Mouse (Mus musculus) heart, postnatal 0 days (tissue): ENCODE measurements around the gene Pde4d. TPM values are rescaled to one million over a fixed set of nuclear protein-coding genes. Genes with fewer than 3 reads are reported as not detected.

Experiments used
- ATAC-seq: fragments of 200-750 bp; cut with Nextera tagmentation; 2 replicates; pipeline ENCODE4 v1.8.0; 2017; ENCODE audit warnings: low read depth, moderate number of reproducible peaks, moderate library complexity; ENCODE audit not compliant: insufficient read depth
- DNase-seq: peaks from one replicate; pipeline ENCODE4 v3.0.0-alpha.2; 2016; ENCODE audit warnings: low spot score
- H3K27ac ChIP-seq: fragments of 300-500 bp; sonication (generic); 2 replicates; pipeline ENCODE4 v1.5.1; 2014; ENCODE audit warnings: low read depth, mild to moderate bottlenecking
- H3K27me3 ChIP-seq: fragments of 300-500 bp; sonication (generic); 2 replicates; pipeline ENCODE4 v1.6.1; 2014; ENCODE audit warnings: low read length, mixed read lengths; ENCODE audit not compliant: control insufficient read depth, insufficient read depth
- H3K36me3 ChIP-seq: fragments of 300-500 bp; sonication (generic); replicated peaks from 2 replicates; pipeline ENCODE4 v1.6.1; 2014; ENCODE audit warnings: low read length, mixed read lengths; ENCODE audit not compliant: control insufficient read depth, insufficient read depth
- H3K4me1 ChIP-seq: fragments of 300-500 bp; sonication (generic); 2 replicates; pipeline ENCODE4 v1.6.1; 2014; ENCODE audit warnings: antibody characterized with exemption; ENCODE audit not compliant: control insufficient read depth, insufficient read depth
- H3K4me2 ChIP-seq: fragments of 300-500 bp; sonication (generic); 2 replicates; pipeline ENCODE4 v1.6.1; 2014; ENCODE audit warnings: low read depth, mild to moderate bottlenecking, low read length, moderate library complexity
- H3K4me3 ChIP-seq: fragments of 300-500 bp; sonication (generic); 2 replicates; pipeline ENCODE4 v1.5.1; 2014; ENCODE audit warnings: low read depth, low read length
- H3K9ac ChIP-seq: fragments of 300-500 bp; sonication (generic); replicated peaks from 2 replicates; pipeline ENCODE4 v1.6.1; 2014; ENCODE audit warnings: low read depth, low read length, mixed read lengths
- H3K9me3 ChIP-seq: fragments of 300-500 bp; sonication (generic); replicated peaks from 2 replicates; pipeline ENCODE4 v1.6.1; 2016; ENCODE audit warnings: low read length; ENCODE audit not compliant: control insufficient read depth
- CTCF ChIP-seq: IDR thresholded peaks from 2 replicates; pipeline ENCODE4 v1.5.1; 2016; ENCODE audit warnings: antibody characterized with exemption, control low read depth, low read depth
- EP300 ChIP-seq: IDR thresholded peaks from 2 replicates; pipeline ENCODE4 v1.6.1; 2016; ENCODE audit warnings: antibody characterized with exemption, low read depth
- WGBS: fragments of 180-500 bp; shearing (Covaris S2); extraction: QIAGEN DNeasy Blood & Tissue Kit; methylation state at CpG from one replicate; pipeline ENCODE4 v1.1.7; 2014; 5-methylcytosine and 5-hydroxymethylcytosine counted together
- polyA plus RNA-seq: library from polyadenylated mRNA; unstranded; fragments of >200 nt; fragmentation: Nextera tagmentation; extraction: Ambion mirVana; gene quantifications from 2 replicates; pipeline ENCODE4 v1.2.1, GENCODE M21; 2015
- total RNA-seq: library from RNA; depleted of rRNA; stranded (reverse); fragments of >200 nt; gene quantifications from 2 replicates; pipeline ENCODE4 v1.2.3, GENCODE M21; 2014; ENCODE audit warnings: low replicate concordance

The Pde4d gene
- total and polyA plus RNA-seq, 2 experiments from 2014 or later: 21.9 to 58.0 TPM

DNA sequence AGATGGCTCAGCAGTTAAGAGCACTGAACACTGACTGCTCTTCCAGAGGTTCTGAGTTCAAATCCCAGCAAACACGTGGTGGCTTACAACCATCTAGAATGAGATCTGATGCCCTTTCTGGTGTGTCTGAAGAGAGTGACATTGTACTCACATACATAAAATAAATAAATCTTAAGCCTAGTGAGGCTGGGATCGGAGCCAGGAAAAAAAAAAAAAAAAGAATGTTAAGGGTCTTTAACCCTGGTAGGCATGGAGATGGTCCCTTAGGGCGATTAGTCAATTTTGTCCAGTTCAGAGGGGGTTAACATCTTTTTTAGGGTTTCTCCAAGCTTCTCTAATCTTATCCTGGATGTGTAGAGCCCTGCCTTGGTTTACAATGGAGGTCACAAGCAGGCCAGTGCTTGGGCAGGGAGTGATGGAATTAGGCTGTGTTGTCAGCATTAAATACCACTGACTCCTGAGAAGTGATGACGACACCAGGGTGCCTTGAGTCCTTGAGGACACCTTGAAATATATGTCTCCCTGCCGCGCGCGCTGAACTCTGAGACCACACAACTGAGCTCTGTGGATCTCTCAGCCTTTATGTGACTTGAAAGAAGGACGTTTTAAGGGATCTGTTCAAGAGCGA, 1181.8 kb downstream of the Pde4d start:
- no peaks in the 10 kb centered on the region for H3K9me3 ChIP-seq
- no peak overlapping the region for H3K9ac ChIP-seq
- no peak for TF ChIP-seq CTCF
- TF ChIP-seq EP300: no peak
- H3K4me3 ChIP-seq: no peak overlapping the region
- WGBS: 25% methylated on average over 10 of the region's 10 CpGs
- H3K27me3 ChIP-seq: no peaks in the 10 kb centered on the region
- ATAC-seq: no peak
- peak overlapping the region; percentile 86 for H3K27ac ChIP-seq
- no peaks in the 10 kb centered on the region for H3K36me3 ChIP-seq
- H3K4me2 ChIP-seq: no peak overlapping the region
- no peak for DNase-seq
- peaks cover 23% of the 10 kb centered on the region for H3K4me1 ChIP-seq

DNA sequence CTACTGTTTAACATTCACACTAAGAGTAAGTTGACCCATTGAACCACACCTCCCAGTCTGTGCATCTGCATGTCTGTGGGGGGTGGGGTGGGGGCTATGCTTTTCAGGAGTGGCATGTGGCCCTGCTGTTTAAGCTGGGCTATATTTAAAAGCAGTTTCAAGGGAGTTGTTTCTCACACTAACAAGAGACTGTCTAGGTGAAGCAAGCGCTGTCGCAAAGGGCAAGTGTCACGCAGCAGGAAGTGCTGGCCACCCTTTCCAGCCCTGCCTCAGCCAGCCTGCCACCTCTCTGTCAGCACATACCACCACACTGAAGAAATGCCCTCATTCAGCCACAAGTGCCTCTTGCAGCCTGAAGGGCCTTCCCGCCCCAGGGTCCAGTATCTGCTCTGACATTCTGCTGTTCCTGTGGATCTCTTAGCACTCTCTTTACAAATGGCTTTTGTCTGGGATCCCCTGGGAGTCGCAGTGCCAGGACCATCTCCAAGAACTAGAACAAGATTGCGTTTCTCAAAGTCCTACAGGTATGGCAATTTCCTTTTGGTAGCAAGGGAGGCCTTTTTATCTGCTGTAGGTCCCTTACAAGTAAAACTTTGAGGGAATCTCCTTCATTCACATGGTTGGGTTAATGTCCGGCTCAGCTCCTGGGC, 1182.8 kb downstream of the Pde4d start:
- Histone ChIP-seq H3K27ac (peak overlapping the region; percentile 86), H3K27me3 (no peaks in the 10 kb centered on the region), H3K4me3 (peak overlapping the region; percentile 38), H3K4me2 (peak overlapping the region; percentile 57), H3K9me3 (no peaks in the 10 kb centered on the region), H3K9ac (peak overlapping the region; percentile 42), H3K4me1 (peaks cover 23% of the 10 kb centered on the region), H3K36me3 (no peaks in the 10 kb centered on the region)
- ATAC-seq: peak; percentile 89
- 22% methylated on average over 7 of the region's 7 CpGs for WGBS
- TF ChIP-seq CTCF: no peak; the same call in 1 of the 2 replicates
- TF ChIP-seq EP300: no peak
- DNase-seq: peak; percentile 73

GRCm38 (mm10) chr13:109633037-109633418, 1183.3 kb downstream of the Pde4d start:
- H3K4me2 ChIP-seq: peak overlapping the region; percentile 57
- H3K4me3 ChIP-seq: peak overlapping the region; percentile 38
- DNase-seq: no peak
- no peaks in the 10 kb centered on the region for H3K27me3 ChIP-seq
- ATAC-seq: no peak
- peaks cover 23% of the 10 kb centered on the region for H3K4me1 ChIP-seq
- WGBS: 31% methylated on average over 3 of the region's 3 CpGs
- H3K9ac ChIP-seq: peak overlapping the region; percentile 42
- TF ChIP-seq EP300 (no peak), CTCF (no peak)
- H3K27ac ChIP-seq: peak overlapping the region; percentile 86
- H3K9me3 ChIP-seq: no peaks in the 10 kb centered on the region
- H3K36me3 ChIP-seq: no peaks in the 10 kb centered on the region

DNA sequence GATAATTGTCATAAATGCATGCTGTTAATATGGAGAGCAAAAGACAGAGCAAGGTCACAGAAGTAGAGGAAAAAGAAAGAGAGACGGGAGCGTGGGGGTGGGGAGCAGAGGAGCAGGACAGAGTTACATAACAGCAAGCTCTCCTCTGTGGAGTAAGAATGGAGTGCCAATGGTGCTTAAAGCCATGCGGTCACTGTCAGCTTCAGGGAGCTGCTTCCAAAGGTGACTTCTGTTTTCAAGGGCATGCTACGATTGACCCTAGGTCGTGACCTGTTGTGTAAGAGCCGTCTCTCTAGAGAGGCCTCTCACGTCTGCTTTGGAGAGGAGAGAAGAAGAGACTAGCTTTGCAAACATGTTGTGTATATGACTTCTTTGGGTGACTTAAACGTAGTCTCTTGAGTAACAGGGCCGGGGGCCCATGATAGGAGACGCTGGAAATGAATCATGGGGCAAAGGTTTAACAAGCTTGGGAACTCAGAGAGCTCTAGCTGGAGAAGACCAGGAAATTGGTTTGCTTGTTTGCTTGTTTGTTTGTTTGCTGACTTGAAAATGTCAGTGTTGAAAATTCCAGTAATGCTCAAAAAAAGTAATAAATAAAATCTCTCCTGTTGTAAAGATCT, 1186.3 kb downstream of the Pde4d start:
- no peak overlapping the region for H3K4me3 ChIP-seq
- no peak overlapping the region for H3K4me2 ChIP-seq
- H3K36me3 ChIP-seq: no peaks in the 10 kb centered on the region
- H3K27ac ChIP-seq: no peak overlapping the region
- H3K9ac ChIP-seq: no peak overlapping the region
- ATAC-seq (no peak), DNase-seq (no peak)
- no peaks in the 10 kb centered on the region for H3K27me3 ChIP-seq
- 69% methylated on average over 10 of the region's 10 CpGs for WGBS
- peaks cover 21% of the 10 kb centered on the region for H3K4me1 ChIP-seq
- TF ChIP-seq CTCF (no peak), EP300 (no peak)
- no peaks in the 10 kb centered on the region for H3K9me3 ChIP-seq

DNA sequence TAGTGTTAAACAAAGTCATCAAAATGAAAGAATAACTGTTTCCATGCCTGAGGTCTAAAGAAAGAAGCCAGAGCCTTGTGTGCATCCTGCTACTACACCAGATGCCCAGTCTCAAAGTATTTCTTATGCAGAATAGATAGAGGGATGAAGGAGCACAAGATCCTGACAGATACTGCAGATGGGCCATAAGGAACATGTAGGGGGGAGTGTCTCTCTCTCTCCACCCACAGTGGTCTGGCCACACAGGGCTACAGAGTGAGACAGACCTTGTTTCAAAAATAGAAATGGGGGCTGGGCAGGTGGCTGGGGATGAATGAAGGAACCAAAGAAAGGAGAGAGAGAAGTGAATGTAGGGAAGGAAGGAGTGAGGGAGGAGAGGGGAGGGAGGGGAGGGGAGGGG, 1188.5 kb downstream of the Pde4d start:
- TF ChIP-seq EP300: no peak
- TF ChIP-seq CTCF: no peak
- Histone ChIP-seq H3K4me1 (0 out of 2 replicates have a peak, but pooled peaks cover 14% of the 10 kb centered on the region), H3K4me3 (no peak overlapping the region), H3K27ac (no peak overlapping the region), H3K9me3 (no peaks in the 10 kb centered on the region), H3K27me3 (no peaks in the 10 kb centered on the region), H3K4me2 (no peak overlapping the region), H3K36me3 (no peaks in the 10 kb centered on the region), H3K9ac (no peak overlapping the region)
- DNase-seq (no peak), ATAC-seq (no peak)
